Mouse (Mus musculus) limb, embryonic 15.5 days (tissue): Measurements from ENCODE around the gene Nvl. TPM values are rescaled to one million over a fixed set of nuclear protein-coding genes. Genes with fewer than 3 reads are reported as not detected.

ENCODE experiments used
- ATAC-seq: fragments of 200-750 bp; cut with Nextera tagmentation; 2 replicates; pipeline ENCODE4 v1.8.0; 2017; ENCODE audit warnings: low read depth, moderate TSS enrichment; ENCODE audit not compliant: insufficient number of reproducible peaks, low FRiP score, low TSS enrichment
- H3K27ac ChIP-seq: fragments of 300-500 bp; sonication (generic); 2 replicates; pipeline ENCODE4 v1.5.1; 2015; ENCODE audit warnings: moderate library complexity, mild to moderate bottlenecking, inconsistent platforms
- H3K27me3 ChIP-seq: fragments of 300-500 bp; sonication (generic); 2 replicates; pipeline ENCODE4 v1.6.1; 2015; ENCODE audit warnings: inconsistent platforms
- H3K36me3 ChIP-seq: fragments of 300-500 bp; sonication (generic); 2 replicates; pipeline ENCODE4 v1.6.1; 2015; ENCODE audit warnings: inconsistent platforms
- H3K4me1 ChIP-seq: fragments of 300-500 bp; sonication (generic); 2 replicates; pipeline ENCODE4 v1.6.1; 2015; ENCODE audit warnings: inconsistent platforms
- H3K4me2 ChIP-seq: fragments of 300-500 bp; sonication (generic); 2 replicates; pipeline ENCODE4 v1.6.1; 2015; ENCODE audit warnings: mild to moderate bottlenecking, inconsistent platforms
- H3K4me3 ChIP-seq: fragments of 300-500 bp; sonication (generic); 2 replicates; pipeline ENCODE4 v1.5.1; 2015; ENCODE audit warnings: mild to moderate bottlenecking, inconsistent platforms
- H3K9ac ChIP-seq: fragments of 300-500 bp; sonication (generic); 2 replicates; pipeline ENCODE4 v1.6.1; 2015; ENCODE audit warnings: inconsistent platforms
- H3K9me3 ChIP-seq: fragments of 300-500 bp; sonication (generic); 2 replicates; pipeline ENCODE4 v1.6.1; 2016; ENCODE audit warnings: inconsistent platforms
- WGBS: fragments of 180-500 bp; shearing (Covaris S2); methylation state at CpG from one replicate; pipeline ENCODE4 v1.1.7; 2015; 5-methylcytosine and 5-hydroxymethylcytosine counted together
- polyA plus RNA-seq: library from polyadenylated mRNA; unstranded; fragments of >200 nt; fragmentation: Nextera tagmentation; extraction: Ambion mirVana; gene quantifications from 2 replicates; pipeline ENCODE4 v1.2.1, GENCODE M21; 2015

Gene Nvl
- polyA plus RNA-seq, 1 experiment from 2014 or later = 36.2 TPM

GRCm38 (mm10) chr1:181064648-181065047 is 79.4 kb downstream of the Nvl start:
- WGBS = 72% methylated on average over 6 of the region's 6 CpGs

GRCm38 (mm10) chr1:181063991-181064390 is 80.0 kb downstream of the Nvl start:
- H3K4me1 ChIP-seq = no peaks in the 10 kb centered on the region
- no peak overlapping the region for H3K4me2 ChIP-seq
- H3K27ac ChIP-seq = no peak overlapping the region
- H3K4me3 ChIP-seq = no peak overlapping the region
- ATAC-seq = no peak
- H3K9me3 ChIP-seq = no peaks in the 10 kb centered on the region
- WGBS = 62% methylated on average over 2 of the region's 2 CpGs
- H3K9ac ChIP-seq = no peak overlapping the region
- H3K27me3 ChIP-seq = no peaks in the 10 kb centered on the region
- no peaks in the 10 kb centered on the region for H3K36me3 ChIP-seq

More at GRCm38 (mm10) chr1:181064648-181065047, 79.4 kb downstream of the Nvl start:
- no peaks in the 10 kb centered on the region for H3K9me3 ChIP-seq
- H3K27ac ChIP-seq = no peak overlapping the region
- no peak for ATAC-seq
- no peak overlapping the region for H3K9ac ChIP-seq
- no peaks in the 10 kb centered on the region for H3K4me1 ChIP-seq
- no peaks in the 10 kb centered on the region for H3K27me3 ChIP-seq
- no peak overlapping the region for H3K4me2 ChIP-seq
- H3K4me3 ChIP-seq = no peak overlapping the region
- H3K36me3 ChIP-seq = no peaks in the 10 kb centered on the region

- Histone ChIP-seq H3K4me1 (no peaks in the 10 kb centered on the region), H3K36me3 (no peaks in the 10 kb centered on the region), H3K27me3 (no peaks in the 10 kb centered on the region), H3K4me3 (no peak overlapping the region), H3K27ac (no peak overlapping the region), H3K9me3 (no peaks in the 10 kb centered on the region), H3K4me2 (no peak overlapping the region), H3K9ac (no peak overlapping the region)
- WGBS = 57% methylated on average over 3 of the region's 3 CpGs
- no peak for ATAC-seq
Measured at GRCm38 (mm10) chr1:181061784-181062485, 82.1 kb downstream of the Nvl start.

- no peak overlapping the region for H3K9ac ChIP-seq
- H3K9me3 ChIP-seq = no peaks in the 10 kb centered on the region
- H3K27ac ChIP-seq = no peak overlapping the region
- no peaks in the 10 kb centered on the region for H3K36me3 ChIP-seq
- 85% methylated on average over 4 of the region's 4 CpGs for WGBS
- no peaks in the 10 kb centered on the region for H3K4me1 ChIP-seq
- H3K27me3 ChIP-seq = no peaks in the 10 kb centered on the region
- no peak overlapping the region for H3K4me3 ChIP-seq
- no peak overlapping the region for H3K4me2 ChIP-seq
- no peak for ATAC-seq
Measured at GRCm38 (mm10) chr1:181052898-181053297, 91.1 kb downstream of the Nvl start.

GRCm38 (mm10) chr1:181050937-181051336 is 93.1 kb downstream of the Nvl start, which contains the start of gene 9130409I23Rik:
TSS of gene 9130409I23Rik (plus strand) at chr1:181051237.
- Histone ChIP-seq H3K27ac (no peak within 1 kb of the TSS), H3K4me1 (no peaks in the 10 kb centered on the region), H3K27me3 (no peaks in the 10 kb centered on the region), H3K36me3 (no peaks in the 10 kb centered on the region), H3K4me3 (no peak within 1 kb of the TSS), H3K4me2 (no peak within 1 kb of the TSS), H3K9me3 (no peaks in the 10 kb centered on the region), H3K9ac (no peak within 1 kb of the TSS)
- ATAC-seq = no peak
- WGBS = 67% methylated on average over 6 of the region's 6 CpGs

- no peaks in the 10 kb centered on the region for H3K36me3 ChIP-seq
- H3K4me3 ChIP-seq = no peak overlapping the region
- H3K27me3 ChIP-seq = no peaks in the 10 kb centered on the region
- H3K9me3 ChIP-seq = no peaks in the 10 kb centered on the region
- no peak overlapping the region for H3K27ac ChIP-seq
- H3K9ac ChIP-seq = no peak overlapping the region
- H3K4me1 ChIP-seq = no peaks in the 10 kb centered on the region
- H3K4me2 ChIP-seq = no peak overlapping the region
- ATAC-seq = no peak
Measured at GRCm38 (mm10) chr1:181049328-181049842, 94.6 kb downstream of the Nvl start.

- H3K4me2 ChIP-seq = no peak overlapping the region
- WGBS = 55% methylated on average over 1 of the region's 1 CpGs
- H3K27ac ChIP-seq = no peak overlapping the region
- no peak for ATAC-seq
- no peak overlapping the region for H3K4me3 ChIP-seq
- H3K27me3 ChIP-seq = no peaks in the 10 kb centered on the region
- H3K4me1 ChIP-seq = no peaks in the 10 kb centered on the region
- H3K9ac ChIP-seq = no peak overlapping the region
- no peaks in the 10 kb centered on the region for H3K9me3 ChIP-seq
- H3K36me3 ChIP-seq = no peaks in the 10 kb centered on the region
Measured at GRCm38 (mm10) chr1:181047520-181047919, 96.5 kb downstream of the Nvl start.

GRCm38 (mm10) chr1:181039652-181040051 is 104.4 kb downstream of the Nvl start:
- 6% methylated on average over 4 of the region's 4 CpGs for WGBS
- 0 out of 2 replicates have a peak overlapping the region, but pooled peaks have one; percentile 10 for H3K4me2 ChIP-seq
- ATAC-seq = no peak

GRCm38 (mm10) chr1:181037623-181038022 is 106.4 kb downstream of the Nvl start:
- Histone ChIP-seq H3K4me1 (no peaks in the 10 kb centered on the region), H3K9ac (no peak overlapping the region), H3K27ac (no peak overlapping the region), H3K27me3 (0 out of 2 replicates have a peak, but pooled peaks cover 4% of the 10 kb centered on the region), H3K36me3 (no peaks in the 10 kb centered on the region), H3K4me2 (no peak overlapping the region), H3K9me3 (no peaks in the 10 kb centered on the region), H3K4me3 (no peak overlapping the region)
- WGBS = 64% methylated on average over 4 of the region's 4 CpGs
- no peak for ATAC-seq

More at GRCm38 (mm10) chr1:181039652-181040051, 104.4 kb downstream of the Nvl start:
- Histone ChIP-seq H3K9ac (no peak overlapping the region), H3K4me1 (no peaks in the 10 kb centered on the region), H3K4me3 (no peak overlapping the region), H3K36me3 (no peaks in the 10 kb centered on the region), H3K27me3 (0 out of 2 replicates have a peak, but pooled peaks cover 4% of the 10 kb centered on the region), H3K9me3 (no peaks in the 10 kb centered on the region), H3K27ac (no peak overlapping the region)

Other genes with a start within 250 kb of the Nvl start
- 93.9 and 102 TPM in 2 replicates for gene Pycr2, start 239.9 kb downstream of the Nvl start, polyA plus RNA-seq
- gene Lefty1, start 209.2 kb downstream of the Nvl start, polyA plus RNA-seq = 3.8 and 4.0 TPM in 2 replicates
- 26.9 and 28.2 TPM in 2 replicates for gene Tmem63a, start 201.9 kb downstream of the Nvl start, polyA plus RNA-seq
- gene Ephx1, start 123.3 kb downstream of the Nvl start, polyA plus RNA-seq = 12.4 and 20.3 TPM in 2 replicates
- not detected in 2 replicates for gene 9130409I23Rik, start 93.0 kb downstream of the Nvl start, polyA plus RNA-seq
- gene Cnih4, start 489 bp upstream of the Nvl start, polyA plus RNA-seq = 102 and 105 TPM in 2 replicates
- 28.3 and 32.6 TPM in 2 replicates for gene Wdr26, start 67.8 kb upstream of the Nvl start, polyA plus RNA-seq
- gene Cnih3, start 208.4 kb upstream of the Nvl start, polyA plus RNA-seq = 0.15 and 0.63 TPM in 2 replicates